Mouse (Mus musculus): ENCODE measurements around the gene 4930474N05Rik.

The 4930474N05Rik gene

DNA sequence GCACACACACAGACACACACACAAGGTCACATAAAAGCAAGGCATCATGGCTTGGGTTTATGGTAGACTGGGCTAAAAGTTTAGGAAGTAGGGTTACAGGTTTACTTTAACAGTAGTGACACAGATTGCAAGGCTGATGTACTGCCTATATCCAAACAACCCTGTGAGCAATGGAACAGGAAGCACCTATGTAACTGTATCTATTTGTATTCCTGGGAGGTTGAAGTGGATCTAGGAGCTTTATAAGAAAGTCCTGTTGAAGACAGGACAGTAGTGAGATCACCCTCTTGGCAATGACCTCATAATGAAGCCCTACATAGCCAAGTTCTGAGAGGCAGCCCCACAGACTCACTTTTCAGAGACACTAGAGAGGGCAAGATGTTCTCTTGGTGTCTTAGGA, at the start of gene 4930474N05Rik:
Gene 4930474N05Rik (plus strand): TSS at position 301 of the 400 bp plus-strand sequence.
- DNase-seq (ENCODE audit: low spot score in 2 of 2), result no peak

DNA sequence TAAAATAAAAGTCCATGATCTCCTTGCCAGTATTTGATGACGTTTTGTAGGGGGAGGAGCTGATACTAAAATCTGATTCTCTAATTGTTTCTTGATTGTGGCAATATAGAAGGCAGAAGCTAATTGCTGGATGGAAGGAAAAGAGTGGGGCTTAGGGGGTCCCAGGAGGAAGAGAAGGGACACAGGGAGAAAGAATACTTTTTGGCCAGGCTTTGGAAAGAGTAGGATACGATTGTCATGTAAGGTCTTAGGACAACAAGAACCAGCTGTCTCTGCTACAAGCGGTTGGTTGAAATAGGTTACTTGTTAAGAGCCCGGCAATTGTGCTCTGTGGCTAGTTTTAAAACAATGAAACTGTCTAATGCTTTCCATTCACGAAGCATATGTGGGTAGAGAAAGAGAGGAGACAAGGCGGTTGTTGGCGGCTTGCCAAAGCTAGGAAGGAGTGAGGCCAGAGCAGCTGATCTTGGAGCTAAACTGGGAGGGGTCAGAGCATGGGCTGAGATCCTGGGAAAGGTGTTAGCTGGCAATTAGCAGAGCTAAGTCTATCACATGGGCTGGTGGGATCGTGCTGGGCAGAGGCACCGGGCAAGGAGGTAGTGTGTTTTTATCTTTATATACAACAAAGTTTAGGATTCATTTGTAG, 45.8 kb upstream of the 4930474N05Rik start:
- no peak for DNase-seq (ENCODE audit: low spot score in 2 of 2)

DNA sequence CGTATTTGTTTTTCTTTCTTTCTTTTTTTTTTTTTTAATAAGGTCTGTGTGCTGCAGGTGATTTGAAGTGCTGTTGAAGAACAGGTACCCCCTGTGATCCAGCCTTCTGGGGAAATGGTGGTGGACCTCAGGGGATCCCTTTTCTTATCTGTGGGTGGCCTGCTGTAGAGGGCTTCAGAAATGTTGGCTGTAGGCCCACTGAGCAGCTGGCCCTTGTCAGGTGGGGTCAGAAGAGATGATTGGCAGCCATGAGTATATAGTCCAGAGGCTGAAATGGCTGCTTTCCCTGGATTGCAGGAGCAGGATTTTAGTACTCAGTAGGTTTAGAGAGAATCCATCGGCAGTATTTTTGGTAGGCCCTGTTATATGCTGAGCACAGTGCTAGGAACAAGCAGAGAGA, 41.4 kb upstream of the 4930474N05Rik start:
- DNase-seq (ENCODE audit: low spot score in 2 of 2), result no peak

DNA sequence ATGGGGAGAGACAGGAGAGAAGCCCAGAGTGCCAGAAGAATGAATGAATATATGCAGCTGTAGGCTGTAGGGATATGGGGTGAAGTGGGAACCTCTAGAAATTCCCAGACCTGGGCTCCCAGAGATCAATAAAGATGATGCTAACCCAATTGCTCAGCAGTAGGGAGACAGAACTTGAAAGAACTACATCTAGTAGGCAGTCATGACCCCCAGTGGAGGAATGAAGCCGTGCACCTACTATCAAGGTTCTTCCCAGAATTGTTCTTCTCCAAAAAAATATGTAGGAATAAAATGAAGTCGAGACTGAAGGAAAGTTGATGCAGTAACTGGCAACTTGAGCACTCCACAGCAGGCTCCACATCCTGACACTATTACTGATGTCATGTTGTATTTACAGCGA, 3.8 kb downstream of the 4930474N05Rik start:
- DNase-seq (ENCODE audit: low spot score in 2 of 2), result no peak

DNA sequence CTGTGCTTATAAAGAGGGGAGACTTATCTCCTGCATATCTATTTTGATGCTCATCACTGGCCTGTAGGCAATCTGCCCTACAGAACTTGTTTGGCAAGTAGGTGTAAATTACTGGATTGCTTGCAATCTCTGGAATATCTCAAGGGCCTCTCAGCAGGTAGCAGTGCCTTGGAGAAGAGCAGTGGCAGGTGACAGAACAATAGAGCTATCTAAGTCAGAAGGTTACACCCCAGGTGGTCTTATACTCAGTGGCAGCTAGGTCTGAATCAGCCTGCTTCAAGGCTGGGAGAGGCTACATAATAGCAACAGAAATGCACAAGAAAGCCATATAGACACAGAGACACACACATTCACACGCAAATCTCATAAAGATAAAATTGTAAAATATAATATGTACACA, 4.9 kb downstream of the 4930474N05Rik start:
- no peak for DNase-seq (ENCODE audit: low spot score in 2 of 2)

DNA sequence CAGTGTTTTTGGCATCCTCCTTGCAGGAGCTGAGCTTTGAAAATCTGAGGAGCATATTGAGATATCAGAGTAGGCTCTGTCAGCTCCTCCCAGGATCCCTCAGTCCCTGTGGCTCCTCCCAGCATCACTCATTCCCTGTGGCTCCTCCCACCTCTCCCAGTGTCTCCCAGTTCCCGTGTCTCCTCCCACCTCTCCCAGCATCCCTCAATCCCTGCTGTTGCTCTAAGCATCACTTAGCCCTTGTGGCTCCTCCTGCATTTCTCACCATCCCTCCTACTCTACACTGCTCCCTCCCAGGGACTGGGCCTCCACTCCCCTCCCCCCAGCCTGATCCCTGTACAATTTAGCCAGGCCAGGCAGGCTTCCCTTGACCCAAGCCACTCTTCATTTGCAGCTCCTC, 6.0 kb downstream of the 4930474N05Rik start:
- DNase-seq (ENCODE audit: low spot score in 2 of 2), result no peak

DNA sequence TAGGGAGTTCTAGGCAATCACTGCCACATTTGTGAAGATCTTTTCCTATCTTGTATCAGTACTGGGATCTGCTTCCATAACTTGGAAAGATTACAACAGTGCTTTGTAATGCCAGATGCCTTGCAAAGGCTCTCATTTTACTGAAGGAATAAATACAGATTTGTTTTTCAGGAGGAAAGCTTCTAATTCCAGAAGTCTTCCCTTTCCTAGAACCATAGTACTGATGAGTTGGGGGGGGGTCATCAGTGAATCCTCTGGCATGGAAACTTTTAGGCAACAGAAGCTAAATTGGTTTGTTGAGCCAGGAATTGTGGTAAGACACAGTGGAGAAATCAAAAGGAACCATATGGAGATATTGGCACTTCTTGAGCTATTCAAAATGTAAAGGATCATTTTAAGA, 19.8 kb downstream of the 4930474N05Rik start:
- DNase-seq (ENCODE audit: low spot score in 2 of 2), result no peak

DNA sequence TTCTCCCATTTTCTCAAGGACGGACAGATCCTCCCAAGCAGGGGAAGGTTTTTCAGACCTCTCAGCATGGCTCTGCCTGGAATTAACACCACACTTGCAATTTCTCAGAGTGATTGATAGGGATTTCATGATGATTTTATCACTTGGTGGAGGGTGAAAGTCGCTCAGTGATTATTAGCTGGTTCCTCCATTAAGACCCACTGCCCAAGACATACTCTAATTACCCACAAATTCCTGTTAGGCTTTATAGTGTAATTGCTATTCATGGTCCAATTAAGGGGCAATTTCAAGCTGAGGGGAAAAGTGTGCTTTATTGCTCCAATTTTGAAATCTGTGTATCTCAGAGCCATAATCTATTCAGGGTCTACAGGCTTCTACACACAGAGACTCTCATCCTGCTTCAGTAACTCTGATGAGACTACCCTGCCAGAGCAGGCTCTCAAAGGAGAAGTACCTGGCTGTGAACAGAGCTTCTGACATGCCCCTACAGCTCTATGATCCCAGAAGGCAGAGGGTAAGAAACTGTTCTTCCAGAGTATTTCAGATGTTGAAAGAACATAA, 29.1 kb downstream of the 4930474N05Rik start:
- no peak for DNase-seq (ENCODE audit: low spot score in 2 of 2)

DNA sequence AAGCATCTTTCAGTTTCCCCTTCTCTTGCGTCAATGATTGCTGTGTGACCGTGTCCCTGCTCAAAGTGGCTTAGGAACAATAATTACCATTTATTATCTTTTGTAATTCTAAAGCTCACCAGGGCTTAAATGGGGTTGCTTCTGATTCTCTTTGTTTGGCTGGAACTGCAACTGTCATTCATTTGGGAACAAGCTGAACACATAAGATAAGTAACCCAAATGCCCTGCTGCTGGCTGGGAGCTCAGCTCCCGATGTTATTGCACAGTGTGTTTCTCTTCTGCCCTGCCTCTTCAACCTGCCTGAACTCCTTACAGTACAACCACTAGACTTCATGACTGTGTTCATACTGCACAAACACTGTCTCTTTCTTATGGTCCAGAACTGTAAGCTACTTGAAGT, 41.0 kb downstream of the 4930474N05Rik start:
- DNase-seq (ENCODE audit: low spot score in 2 of 2), result no peak

DNA sequence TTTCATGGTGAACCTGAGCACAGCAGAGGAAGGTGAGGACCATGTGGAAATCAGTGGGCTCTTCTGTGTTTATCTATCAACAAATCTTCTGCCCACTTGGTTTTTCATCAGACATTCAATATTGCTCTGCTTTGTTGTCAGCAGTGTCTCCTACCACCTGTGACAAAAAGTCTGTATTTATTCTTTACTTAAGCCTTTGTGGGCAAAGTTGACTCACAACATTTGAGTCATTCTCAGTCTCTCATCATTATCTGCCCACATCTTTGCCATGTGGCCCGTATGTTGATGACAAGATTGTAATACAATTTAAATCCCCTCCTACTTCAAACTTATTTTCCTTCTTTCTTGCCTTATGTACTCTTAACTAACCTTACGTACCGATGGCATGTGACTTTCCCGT, 43.0 kb downstream of the 4930474N05Rik start:
- DNase-seq (ENCODE audit: low spot score in 2 of 2), result no peak

DNA sequence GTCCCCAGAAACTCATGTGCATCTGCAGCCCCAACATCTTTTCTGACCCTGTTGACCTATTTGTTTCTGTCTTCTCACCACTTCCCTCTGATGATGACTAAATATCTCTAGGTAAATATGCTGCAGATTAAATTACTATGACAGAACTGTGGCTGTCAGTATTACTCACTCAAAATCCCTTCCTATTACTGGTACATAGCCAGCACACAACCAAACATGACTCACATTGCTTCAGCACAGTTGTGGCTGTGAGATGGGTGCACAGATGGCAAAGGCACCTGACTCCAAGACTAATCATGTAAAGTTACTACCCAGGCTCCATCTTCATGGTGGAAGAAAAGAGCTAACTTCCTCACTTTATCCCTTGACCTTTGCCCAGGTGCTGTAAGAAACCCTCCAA, 50.5 kb downstream of the 4930474N05Rik start:
- no peak for DNase-seq (ENCODE audit: low spot score in 2 of 2)
